ENCODE assay signal across 16 mouse cellular contexts in the genomic region with DNA sequence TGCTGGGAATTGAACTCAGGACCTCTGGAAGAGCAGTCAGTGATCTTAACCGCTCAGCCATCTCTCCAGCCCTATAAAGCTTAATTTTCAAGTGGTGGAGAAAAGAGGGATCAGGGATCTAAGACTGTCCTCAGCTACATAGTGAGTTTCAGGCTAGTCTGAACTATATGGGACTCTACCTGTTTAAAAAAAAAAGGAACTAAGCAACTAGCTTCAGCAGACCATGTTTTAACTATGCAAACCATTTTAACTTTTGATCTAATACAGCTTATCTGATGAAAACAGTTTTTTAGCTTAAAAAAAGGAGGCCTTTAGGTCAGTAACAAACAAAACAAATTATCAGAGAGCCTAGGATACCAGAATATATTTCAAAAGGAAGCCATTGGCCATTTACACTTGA.
"Had no signal": no experiment of that assay in that cellular context is flagged by ENCODE, and none has a peak within 500 bp of the region (broad histone marks: within the 10 kb centered on the region; RNA-seq: fewer than 3 reads in every experiment).

No protein-coding gene starts in this region.

- H3K27me3 ChIP-seq: neural tube, embryonic 13.5 days; neural tube, embryonic 15.5 days; stomach, embryonic 15.5 days had no signal

- H3K36me3 ChIP-seq: neural tube, embryonic 13.5 days; neural tube, embryonic 15.5 days; stomach, embryonic 15.5 days had no signal

- H3K4me3 ChIP-seq: neural tube, embryonic 13.5 days; neural tube, embryonic 15.5 days; stomach, embryonic 15.5 days had no signal

- H3K4me2 ChIP-seq: neural tube, embryonic 13.5 days; neural tube, embryonic 15.5 days; stomach, embryonic 15.5 days had no signal

- H3K27ac ChIP-seq: neural tube, embryonic 13.5 days; stomach, embryonic 15.5 days; stomach, postnatal 0 days had no signal

- DNase-seq: retina, postnatal 1 day; right cerebral cortex, adult 18-20 months; right cerebral cortex, postnatal 14 days; right cerebral cortex, postnatal 25 days; right cerebral cortex, postnatal 4 days; spleen, adult 18-20 months; thymus, adult 18-20 months; thymus, adult 2 months; thymus, postnatal 14 days; thymus, postnatal 25 days; thymus, postnatal 36 days; thymus, postnatal 4 days had no signal

- H3K9me3 ChIP-seq: neural tube, embryonic 13.5 days; neural tube, embryonic 15.5 days; stomach, embryonic 15.5 days had no signal

- H3K9ac ChIP-seq: neural tube, embryonic 13.5 days; neural tube, embryonic 15.5 days; stomach, embryonic 15.5 days had no signal
